Mouse (Mus musculus) ZHBTc4 (cell line): ENCODE data around the gene Birc5.
A peak's percentile ranks its signal among the peaks of the same experiment; 100 is the strongest.
"Not testable (repeated sequence)": the region's sequence is repeated elsewhere in the genome, so short reads cannot be mapped to it uniquely, and the experiment has no call there.

Experiments
- DNase-seq: peaks from one replicate; pipeline ENCODE4 v3.0.0-alpha.2; 2011; ENCODE audit warnings: low read depth, low spot score

Gene Birc5

DNA sequence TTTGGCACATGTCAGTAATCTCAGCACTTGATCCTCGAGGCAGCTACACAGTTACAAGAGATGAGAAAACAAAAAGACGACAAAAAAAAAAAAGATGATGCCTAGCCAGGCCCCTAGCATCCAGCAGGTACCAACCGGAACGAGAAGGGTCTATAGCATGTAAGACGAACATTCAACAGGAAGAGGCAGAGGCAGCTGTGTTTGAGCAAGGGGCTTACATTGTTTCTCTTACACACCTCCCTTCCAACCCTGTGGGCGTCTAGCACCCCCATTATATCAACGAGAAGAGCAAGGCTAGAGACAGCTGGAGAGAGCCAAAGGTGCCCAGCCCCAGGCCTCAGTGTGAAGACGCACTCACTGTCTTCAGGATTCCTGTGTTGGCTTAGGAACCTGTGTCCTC, 22.1 kb upstream of the Birc5 start:
- DNase-seq, result no peak

DNA sequence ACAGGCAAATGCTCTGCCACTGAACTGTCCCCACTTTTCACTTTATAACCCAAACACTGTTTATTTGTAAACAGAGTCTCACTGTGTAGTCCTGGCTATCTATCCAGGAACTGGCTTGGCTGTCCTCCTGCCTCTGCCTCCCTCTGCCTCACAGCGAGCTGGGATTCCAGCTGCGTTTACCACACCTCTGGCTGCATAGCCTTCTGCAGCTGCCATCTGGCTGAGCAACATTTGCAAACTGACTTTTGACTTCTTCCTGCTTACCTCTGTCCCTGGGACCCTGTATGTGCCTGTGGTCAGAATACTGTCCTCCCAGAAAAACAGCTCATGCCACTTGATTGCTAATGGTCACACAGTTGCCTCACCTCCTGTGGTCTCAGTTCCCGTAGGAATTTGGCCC, 21.7 kb upstream of the Birc5 start:
- no peak for DNase-seq

DNA sequence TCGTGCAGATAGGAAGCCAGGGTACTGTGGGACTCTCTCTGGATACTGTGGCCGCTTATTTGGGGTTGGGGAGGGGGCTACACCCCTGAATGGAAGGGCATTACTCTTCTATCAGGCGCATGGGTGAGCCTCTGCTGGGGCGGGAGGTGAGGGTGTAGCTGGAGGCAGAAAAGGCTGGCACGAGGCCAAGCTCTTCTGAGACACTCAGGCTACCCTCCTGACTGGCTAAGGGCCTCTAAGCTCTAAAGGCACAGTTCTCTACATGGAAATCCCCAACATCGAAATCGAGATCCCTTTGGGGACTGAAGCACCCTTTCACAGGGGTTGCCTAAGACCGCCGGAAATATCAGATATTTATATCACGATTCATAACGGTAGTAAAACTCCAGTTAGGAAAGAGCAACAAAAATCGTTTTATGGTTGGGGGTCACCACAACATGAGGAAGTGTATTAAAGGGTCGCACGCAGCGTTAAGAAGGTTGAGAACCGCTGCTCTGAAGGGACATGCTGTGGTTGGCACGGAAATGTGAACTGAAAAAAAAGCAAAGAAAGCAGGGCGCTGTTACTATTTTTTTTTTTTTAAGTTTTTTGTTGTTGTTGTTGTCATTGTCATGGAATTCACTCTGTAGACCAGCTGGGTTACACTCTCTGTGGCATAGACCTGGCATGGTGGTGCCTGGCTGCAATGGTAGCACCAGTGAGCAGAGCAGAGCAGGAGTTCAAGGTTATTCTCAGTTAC, 20.7 kb upstream of the Birc5 start:
- peak; percentile 41 for DNase-seq

DNA sequence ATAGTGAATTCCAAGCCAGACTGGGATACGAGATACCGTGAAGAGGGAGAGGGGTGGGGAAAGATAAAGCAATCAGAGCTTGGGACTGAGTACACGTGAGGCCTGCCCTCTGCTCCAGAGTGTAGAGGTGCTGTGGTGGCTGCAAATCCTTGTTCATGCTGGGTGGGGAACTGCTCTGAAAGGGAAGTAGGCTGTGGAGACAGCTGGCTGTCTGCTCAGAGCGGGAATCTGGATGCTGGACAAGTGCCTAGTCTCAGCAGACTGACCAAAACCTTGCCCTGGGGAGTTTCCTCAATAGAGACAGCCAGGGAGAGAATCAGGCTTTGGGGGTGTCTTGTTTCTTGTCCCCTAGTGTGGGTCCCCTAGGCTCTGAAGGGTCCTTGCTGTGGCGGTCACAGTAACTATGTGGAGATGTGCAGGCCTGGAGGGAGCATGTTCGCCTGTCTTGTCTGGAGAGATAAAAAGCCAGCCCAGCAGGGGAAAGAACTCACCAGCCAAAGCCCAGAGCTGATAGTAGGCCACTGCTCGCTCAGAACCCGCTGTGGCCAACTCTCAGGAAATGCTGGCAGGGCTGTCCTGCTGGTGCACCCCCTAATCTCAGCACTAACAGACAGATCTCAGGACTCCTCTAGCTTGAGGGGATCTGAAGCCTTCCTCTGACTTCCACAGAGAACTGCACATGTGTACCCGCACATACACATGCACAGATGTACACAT, 20.0 kb upstream of the Birc5 start:
- DNase-seq, result peak; percentile 37

DNA sequence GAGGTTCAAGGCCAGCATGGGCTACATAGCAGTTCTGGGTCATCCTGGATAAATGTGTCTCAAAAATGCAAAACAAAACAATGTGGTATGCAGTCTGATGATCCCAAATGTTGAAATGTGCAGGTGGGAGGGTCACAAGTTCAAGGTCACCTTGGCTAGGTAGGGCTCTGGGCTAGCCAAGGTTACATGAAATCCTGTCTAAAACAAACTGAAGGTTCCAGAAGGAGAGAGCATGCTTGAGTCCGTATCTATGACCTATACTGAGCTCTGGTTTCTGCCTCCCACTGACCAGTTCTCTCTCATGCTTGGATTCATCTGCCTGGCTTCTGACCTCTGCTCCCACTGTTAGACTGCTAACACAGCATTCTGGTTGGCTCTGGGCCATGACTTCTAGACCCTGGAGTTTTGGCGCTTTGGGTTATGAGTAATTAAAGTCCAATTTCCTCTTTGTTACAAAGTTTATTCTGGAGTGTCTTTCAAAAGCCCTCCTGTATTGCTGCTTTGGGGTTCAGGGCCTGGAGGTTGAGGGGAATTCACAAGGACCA, 19.3 kb upstream of the Birc5 start:
- DNase-seq, result no peak

DNA sequence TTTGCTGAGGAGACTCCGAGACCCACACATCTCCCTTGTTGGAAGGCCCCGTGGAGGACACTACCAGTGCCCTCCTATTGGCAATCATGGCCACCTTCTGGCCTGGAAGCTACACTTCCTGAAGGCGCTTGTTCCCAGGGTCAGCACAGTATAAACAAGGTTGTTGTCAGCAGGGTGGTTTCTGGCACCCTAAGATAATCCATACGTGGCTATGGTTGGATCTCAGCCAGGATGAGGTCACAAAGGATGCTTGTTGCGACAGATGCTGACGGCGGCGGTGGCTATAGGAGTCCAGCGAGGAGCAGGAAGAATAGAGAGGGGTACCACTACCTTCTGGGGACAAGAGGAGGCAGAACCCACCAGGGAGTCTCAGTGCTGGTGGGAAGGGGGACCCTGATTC, 18.6 kb upstream of the Birc5 start:
- DNase-seq, result no peak

DNA sequence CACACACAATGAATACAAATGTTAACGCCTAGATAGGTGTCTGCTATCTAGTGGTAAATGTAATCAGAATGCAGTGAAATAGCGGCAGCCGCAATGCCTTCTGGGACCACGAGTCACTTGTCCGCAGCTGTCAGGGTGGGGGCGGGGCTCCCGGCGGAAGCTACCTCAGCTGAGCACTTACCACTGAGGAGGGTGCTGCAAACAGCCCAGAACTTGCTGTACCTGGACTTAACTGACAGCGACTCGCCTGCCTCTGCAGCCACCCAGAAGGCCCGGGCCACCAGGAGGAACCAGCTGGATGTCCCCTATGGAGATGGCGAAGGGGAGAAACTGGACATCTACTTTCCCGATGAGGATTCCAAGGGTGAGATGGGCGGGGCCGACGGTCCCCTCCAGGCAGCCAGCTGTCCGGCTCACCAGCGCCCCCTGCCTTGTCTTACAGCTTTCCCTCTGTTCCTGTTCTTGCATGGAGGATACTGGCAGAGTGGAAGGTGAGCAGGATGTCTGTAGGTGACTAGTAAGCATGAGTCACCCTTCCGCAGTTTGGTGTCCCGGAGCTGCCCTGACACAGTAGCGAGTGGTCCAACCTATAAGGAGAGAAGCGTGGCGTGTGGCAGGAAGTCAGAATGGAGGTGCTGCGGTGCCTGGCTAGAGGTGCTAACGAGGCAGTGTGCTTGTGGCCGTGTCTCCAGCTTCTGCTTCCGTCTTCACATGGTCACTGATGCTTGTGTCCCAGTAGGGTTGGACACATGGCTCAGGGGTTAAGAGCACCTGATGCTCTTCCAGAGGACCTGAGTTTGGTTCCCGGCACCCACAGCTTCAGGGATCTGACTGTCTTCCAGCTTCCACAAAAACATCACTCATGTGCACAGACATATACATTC, 16.7 kb upstream of the Birc5 start:
- DNase-seq, result peak; percentile 97

DNA sequence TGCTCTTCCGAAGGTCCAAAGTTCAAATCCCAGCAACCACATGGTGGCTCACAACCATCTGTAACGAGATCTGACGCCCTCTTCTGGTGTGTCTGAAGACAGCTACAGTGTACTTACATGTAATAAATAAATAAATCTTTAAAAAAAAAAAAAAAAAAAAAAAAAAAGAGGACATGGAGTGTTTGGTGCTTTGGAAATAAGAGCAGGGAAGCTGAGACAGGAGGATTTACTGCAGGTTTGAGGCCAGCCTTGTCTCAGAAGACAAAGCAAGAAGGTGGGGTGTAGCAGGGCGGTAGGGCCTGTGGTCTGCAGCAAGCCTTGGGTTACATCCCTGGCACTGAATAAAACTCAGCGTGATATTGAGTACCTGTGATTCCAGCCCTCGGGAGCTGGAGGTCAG, 15.5 kb upstream of the Birc5 start:
- DNase-seq, result not testable (repeated sequence)

DNA sequence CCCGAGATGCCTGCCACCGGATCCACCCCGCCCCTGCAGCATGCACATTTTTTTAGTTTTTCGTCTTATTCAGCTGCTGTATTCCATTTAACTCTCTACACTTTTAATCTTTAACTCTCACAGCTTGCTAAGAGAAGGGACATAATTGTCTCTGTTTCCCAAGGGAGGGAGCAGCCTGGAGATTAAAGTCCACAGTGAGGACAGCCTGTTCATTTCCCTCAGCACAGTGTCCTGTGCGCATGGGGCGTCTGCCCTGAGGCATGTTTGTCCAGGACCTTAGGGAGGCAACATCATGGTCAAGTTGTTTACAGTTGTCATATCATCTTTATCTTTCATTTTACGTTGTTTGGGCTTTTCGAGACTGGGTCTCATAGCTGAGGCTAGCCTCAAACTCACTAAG, 15.0 kb upstream of the Birc5 start:
- DNase-seq, result no peak

DNA sequence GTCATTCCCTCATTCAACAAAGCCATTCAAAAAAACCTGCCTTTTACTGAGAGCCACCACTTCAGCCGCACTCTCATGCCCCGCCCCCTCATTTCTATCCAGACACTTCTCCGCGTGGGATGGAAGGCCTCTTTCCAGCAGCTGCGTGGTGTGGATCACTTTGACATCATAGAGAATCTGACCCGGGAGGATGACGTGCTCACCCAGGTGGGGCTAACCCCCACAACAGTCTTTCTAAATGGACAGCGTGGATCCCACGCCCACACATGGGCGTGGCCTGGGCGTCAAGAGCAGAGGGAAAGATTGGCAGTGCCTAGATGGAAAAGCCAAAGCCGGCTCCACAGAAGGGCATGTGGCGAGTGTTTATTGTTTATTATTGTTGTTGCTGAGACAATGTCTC, 12.7 kb upstream of the Birc5 start:
- DNase-seq, result peak; percentile 95

DNA sequence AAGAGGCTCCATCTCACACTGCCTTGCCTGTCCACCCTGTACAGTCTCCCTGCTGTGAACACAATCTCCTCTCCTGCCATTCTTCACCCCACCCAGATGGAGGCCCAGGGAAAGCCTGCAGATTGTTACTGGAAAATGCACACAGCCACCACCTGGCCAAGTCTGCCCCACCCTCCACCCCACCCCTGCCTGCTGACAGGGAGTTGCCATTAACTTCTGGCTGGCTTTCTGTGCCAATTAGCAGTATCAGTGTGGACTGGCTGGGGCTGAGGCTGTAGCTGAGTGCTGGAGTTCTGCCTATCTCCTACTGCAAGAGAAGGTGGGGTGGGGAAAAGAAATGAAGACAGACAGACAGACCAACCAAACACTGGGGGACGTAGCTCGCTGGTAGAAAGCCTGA, 10.5 kb upstream of the Birc5 start:
- DNase-seq, result peak; percentile 63

DNA sequence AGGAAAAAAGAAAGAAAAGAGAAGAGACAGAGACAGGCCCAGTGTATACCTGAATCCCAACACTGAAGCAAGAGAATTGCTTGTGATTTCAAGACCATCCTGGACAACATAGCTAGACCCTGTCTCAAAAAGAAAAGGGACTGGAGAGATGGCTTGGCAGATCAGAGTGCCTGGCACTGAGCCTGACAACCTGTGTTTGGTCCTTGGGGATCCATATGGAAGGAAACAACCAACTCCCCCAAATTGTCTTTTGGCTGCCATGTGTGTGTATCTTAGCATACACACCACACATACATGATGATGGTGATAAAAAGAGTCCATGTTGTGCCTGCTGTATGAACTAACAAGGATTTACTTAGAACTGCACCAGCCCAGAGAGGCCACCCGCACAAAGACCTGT, 10.0 kb upstream of the Birc5 start:
- DNase-seq, result no peak

DNA sequence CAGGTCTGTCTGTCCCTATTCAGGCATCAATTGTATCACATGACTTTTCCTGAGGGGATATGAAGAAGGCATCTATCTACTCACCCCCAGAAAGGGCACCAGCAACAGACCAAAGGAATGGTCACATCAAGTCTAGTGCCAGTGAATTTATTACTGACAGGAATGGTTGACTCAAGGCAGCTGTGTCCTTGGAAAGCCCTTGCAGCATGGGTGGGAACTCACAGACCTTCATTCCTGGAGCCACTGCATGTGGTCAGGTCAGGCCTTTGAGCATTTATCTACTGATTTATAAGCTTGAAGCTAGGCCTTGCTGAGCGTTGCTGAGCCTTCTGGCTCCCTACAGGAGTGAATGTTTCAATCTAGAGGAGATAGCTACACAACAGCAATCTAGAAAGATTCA, 8.1 kb upstream of the Birc5 start:
- no peak for DNase-seq

DNA sequence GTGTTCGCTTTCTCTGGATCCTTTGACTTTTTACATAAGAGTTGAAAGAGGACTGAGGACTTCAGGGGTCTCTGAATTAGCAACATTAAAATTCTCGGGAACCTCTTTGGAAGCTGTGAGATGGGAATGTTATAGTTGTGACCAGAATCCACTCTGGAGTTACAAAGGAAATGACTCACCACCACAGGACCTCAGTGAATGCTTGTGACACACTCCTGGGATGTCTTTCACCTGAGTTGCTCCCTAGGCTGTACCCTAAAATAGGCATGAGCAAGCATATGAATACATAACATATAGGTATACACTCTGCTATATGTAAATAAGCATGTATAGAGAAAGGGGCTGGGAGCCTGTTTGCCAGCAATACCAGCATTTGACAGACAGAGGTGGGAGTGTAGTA, 5.6 kb upstream of the Birc5 start:
- no peak for DNase-seq

DNA sequence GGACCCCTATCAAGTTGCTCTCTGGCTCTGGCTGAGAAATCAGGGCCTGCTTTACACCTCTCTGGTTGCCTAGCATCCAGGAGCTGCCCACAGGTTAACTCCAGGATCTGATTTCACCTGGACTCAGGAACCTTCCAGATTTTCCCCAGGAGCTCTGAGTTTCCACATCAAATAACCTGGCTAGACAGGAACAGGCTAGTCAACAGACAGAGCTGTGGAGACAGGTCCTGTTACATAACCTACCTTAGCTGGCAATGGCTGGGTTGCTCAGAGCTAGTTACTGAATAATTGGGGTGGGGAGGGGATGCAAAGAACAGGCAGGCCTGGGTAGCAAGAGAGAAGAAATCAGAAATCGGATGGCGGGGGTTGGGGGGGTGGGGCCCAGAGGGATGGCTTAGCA, 4.1 kb upstream of the Birc5 start:
- no peak for DNase-seq

DNA sequence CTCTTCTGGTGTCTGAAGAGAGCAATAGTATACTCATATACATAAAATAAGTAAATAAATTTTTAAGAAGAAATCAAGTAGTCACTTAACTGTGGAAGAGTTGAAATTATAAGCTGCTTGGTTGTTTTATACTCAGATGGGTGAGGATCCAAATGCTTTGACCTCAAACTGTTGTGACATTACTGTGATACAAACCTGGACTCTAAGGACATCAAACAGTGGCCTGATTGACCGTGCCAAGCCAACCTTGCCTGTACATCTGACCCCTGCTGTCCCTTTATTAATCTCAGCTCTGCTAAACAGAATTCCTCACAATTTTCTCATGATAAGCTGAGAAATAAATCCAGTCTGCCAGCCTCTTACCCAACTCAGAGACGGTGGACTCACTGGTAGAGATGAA, 3.4 kb upstream of the Birc5 start:
- no peak for DNase-seq

DNA sequence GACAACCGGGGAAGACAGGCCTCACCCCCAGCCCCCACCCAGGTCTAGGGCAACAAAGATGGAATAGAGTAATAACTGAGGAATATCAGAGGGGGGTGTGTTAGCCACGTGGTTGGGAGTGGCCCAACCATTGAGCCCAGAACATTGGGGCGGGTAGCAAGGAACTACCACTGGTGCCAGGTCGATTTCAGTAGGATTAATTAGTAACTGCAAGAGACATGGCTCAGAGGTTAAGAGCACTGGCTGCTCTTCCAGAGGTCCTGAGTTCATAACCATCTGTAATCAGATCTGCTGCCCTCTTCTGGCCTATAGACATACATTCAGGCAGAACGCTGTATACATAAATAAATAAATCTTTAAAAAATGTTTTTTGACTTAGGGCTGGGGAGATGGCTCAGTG, 2.4 kb upstream of the Birc5 start:
- no peak for DNase-seq

DNA sequence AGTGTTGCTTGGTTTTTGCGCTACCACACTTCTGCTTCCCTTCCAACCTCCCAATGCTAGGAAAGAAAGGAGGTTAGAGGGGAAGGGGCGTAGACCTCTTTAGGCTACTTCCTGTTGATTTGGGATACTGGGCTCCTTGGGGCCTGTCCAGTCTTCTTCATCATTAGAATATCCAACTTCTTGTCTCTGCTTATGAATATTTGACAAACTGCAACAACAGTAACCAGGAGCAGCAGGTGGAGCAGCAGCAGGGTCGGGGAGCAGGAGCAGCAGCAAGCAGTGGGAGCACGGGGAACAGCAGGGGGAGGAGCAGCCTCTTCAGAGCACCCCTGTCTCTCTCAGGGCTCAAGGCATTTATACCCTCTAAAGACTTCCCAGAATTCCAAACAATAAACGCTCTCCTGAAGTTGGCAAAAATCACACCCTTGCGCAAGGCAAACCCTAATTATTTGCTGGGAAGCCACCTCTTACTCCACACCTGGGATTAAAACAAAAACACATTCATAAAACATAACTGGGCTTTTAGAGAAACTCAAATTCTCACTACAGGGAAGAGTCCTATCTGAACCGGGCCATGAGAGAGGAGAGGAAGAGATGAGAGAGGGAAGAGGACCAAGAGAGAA, 1.3 kb upstream of the Birc5 start:
- no peak for DNase-seq

DNA sequence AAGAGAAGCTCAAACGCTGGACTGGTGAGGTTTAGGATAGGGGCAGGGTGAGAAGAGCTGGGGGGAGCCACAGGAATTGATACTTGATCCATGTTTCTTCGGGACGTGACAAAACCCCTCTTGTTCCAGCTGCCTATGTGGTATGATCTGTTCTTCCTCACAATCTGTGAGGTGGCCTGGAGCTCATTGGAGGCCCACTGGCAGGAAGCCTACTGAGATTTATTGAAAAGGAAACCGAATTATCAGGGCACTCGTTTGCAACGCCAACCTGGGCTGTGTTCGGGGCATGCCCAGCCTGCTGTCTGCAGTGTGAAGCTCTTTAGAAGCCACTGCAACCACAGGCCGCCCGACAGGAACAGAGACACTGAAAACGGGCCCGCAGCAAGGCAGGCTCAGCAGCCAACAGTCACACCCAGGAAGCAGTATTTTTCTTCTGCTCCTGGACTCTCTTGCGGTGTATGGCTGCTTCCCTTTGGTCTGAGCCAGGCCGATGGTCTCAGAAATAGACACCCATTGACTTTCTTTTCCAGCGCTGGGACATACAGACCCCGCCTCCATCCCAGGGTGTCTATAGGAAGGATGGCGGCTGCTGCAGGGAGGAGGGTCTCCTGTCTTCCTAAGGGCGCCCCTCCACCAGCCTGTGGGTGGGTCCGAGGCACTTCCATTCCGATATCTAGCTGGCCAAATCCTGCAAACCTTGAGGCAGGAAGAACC, 623 bp upstream of the Birc5 start:
- no peak for DNase-seq

DNA sequence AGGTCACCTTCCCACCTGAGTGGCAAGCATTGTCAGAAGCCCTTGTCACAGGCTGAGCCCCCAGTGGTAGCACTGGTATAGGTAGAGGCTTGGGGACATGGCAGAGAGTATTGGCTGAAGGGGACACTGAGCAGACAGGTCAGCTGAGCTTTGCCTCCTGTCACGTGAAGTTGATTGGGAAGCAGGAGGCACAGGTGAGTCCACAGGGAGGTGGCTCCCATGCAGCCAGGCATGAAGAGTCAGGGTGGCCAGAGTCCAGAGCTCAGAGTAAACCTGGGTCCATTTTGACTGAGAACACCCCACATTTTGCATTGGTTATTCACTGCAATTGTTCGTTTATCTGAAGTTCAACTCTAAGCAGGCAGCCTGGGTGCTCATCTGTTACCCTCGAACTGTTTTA, 3.8 kb downstream of the Birc5 start:
- DNase-seq, result no peak

DNA sequence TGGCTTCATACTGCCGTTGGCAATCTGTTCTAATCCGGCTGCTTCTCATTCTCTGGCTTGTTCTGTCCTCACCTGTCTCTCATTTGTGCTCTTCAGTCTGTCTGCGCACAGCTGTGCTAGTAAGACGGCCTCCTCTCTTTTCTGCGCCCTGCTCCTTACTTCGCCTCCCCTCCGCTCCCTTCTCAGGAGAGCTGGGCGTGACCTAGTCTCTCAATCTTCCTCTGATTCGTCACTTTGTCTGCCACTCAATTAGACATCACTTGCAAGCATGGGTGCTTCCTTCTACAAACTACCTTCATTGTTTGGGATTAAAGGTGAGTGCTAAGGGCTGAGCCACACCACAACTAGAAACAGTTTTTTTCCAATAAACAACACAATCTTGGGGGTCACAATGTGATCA, 5.2 kb downstream of the Birc5 start:
- peak; percentile 91 for DNase-seq
